Mouse (Mus musculus): ENCODE results near the gene Hipk2.
"Not testable (repeated sequence)": the region's sequence is repeated elsewhere in the genome, so short reads cannot be mapped to it uniquely, and the experiment has no call there.

The Hipk2 gene

DNA sequence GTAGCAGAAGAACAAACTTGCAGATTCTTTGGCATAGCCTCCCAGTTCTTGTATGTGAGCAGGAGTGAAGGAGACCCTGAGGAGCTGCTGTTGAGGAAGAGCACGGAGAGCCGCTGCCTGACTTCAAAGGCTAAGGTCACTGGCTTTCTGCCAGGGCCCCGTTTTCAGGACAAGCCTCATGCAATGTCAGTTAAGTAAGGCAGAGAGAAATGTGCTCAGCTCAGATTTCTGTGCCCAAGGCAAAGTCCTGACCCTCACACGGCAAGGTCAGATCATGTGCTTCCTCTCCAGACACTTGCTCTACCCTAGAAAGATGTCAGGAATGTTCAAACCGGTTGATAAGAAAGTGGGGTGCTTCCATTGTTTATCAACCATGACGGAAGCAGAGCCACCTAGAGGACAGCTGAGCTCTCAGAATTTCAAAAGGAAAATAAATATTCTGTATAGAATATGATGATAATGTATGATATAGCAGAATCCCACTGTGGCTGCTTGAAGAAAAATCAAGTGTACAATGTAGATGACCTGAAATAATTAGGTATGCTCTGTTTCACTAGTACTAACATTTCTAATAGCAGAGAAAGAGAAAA lies 173.1 kb downstream of the Hipk2 start:
- no peak for DNase-seq (ENCODE audit: low read depth, low spot score)

GRCm38 (mm10) chr6:38701421-38701820 lies 174.5 kb downstream of the Hipk2 start:
- no peak for DNase-seq (ENCODE audit: low read depth, low spot score)

GRCm38 (mm10) chr6:38698233-38698889 lies 177.6 kb downstream of the Hipk2 start:
- peak; percentile 23 for DNase-seq (ENCODE audit: low read depth, low spot score)

GRCm38 (mm10) chr6:38696570-38696969 lies 179.4 kb downstream of the Hipk2 start:
- no peak for DNase-seq (ENCODE audit: low read depth, low spot score)

GRCm38 (mm10) chr6:38695380-38696054 lies 180.4 kb downstream of the Hipk2 start:
- peak; percentile 87 for DNase-seq (ENCODE audit: low read depth, low spot score)

- no peak for DNase-seq (ENCODE audit: low read depth, low spot score)
These were observed 183.4 kb downstream of the Hipk2 start for GRCm38 (mm10) chr6:38692556-38692955.

DNA sequence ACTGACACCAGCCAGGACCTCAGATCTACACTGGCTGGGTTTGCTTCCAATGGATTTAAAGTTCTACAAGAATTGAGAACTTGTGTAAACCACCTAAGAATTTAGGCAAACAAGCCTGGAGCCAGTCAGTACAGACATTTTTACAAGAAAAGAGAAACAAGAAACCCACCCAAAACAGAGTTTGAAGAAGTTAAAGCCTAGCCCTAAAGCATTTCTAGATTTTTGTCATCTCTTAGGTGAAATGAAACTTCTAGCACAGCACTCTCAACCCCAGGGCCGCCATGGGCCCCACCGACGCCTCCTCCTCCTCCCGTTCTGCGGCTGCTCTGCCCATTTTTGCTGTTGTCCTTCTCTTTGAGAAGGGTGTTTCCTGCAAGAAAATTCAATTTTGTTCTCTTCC lies 184.9 kb downstream of the Hipk2 start:
- DNase-seq (ENCODE audit: low read depth, low spot score) = no peak

DNA sequence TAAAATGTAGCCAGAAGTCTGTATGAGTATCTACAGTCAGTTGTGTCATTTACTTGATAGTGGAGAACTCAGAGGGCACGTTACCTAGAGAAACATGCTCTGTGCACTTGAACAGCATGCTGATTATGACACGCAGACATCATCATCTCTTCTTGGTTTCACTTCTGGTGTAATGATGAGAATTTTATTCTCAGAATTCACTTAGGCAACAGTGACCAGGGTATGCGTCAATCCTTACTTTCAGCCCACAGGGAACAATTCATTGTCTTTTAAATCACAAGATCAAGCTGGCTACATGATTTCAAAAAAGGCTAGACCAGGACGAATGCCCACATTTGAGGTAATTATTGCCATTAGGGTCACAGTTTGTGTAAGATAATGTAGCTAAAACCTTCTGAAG lies 185.3 kb downstream of the Hipk2 start:
- DNase-seq (ENCODE audit: low read depth, low spot score) = no peak

DNA sequence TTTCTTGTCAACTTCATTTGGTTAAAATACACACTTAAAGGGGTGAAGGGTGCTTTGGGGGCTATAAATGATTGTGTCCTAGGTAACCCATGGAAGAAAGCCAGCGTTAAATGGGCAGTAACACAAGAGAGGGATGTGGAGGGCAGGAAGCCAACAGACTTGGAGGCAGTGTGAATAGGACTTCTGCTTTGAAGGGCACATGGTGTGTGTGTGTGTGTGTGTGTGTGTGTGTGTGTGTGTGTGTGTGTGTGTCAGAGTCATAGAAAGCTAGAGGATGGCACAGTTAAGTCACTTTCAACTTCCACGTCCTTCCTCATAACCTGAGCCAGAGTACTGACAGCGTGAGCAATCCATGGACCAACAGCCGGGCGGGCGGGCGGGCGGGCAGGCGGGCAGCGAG lies 187.1 kb downstream of the Hipk2 start:
- DNase-seq (ENCODE audit: low read depth, low spot score) = no peak

- DNase-seq (ENCODE audit: low read depth, low spot score) = peak; percentile 65
These were observed 188.7 kb downstream of the Hipk2 start for GRCm38 (mm10) chr6:38687216-38687615.

- DNase-seq (ENCODE audit: low read depth, low spot score) = no peak
These were observed 193.4 kb downstream of the Hipk2 start for GRCm38 (mm10) chr6:38682532-38682931.

- no peak for DNase-seq (ENCODE audit: low read depth, low spot score)
These were observed 198.3 kb downstream of the Hipk2 start for GRCm38 (mm10) chr6:38677629-38678028.

GRCm38 (mm10) chr6:38676723-38677122 lies 199.2 kb downstream of the Hipk2 start:
- peak; percentile 25 for DNase-seq (ENCODE audit: low read depth, low spot score)

GRCm38 (mm10) chr6:38676217-38676616 lies 199.7 kb downstream of the Hipk2 start:
- no peak for DNase-seq (ENCODE audit: low read depth, low spot score)

DNA sequence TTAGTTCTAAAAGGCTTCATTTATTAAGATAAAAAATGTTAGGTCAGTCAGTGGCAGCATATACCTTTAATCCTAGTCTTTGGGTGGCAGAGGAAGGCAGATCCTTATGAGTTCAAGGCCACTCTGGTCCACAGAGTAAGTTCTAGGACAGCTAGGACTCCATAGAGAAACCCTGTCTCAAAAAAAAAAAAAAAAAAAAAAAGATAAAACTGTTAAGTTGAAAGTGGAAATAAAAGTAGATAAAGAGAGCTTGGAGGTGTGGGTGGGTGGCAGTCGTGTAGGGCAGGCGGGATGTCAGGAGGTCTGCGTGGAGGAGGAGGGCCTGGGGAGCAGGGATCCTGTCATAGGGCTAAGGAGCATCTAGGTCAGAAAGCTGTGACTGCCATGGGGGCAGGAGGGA lies 204.0 kb downstream of the Hipk2 start:
- no peak for DNase-seq (ENCODE audit: low read depth, low spot score)

- DNase-seq (ENCODE audit: low read depth, low spot score) = no peak
These were observed 204.7 kb downstream of the Hipk2 start for GRCm38 (mm10) chr6:38671270-38671669.

GRCm38 (mm10) chr6:38670488-38670887 lies 205.5 kb downstream of the Hipk2 start:
- DNase-seq (ENCODE audit: low read depth, low spot score) = not testable (repeated sequence)

DNA sequence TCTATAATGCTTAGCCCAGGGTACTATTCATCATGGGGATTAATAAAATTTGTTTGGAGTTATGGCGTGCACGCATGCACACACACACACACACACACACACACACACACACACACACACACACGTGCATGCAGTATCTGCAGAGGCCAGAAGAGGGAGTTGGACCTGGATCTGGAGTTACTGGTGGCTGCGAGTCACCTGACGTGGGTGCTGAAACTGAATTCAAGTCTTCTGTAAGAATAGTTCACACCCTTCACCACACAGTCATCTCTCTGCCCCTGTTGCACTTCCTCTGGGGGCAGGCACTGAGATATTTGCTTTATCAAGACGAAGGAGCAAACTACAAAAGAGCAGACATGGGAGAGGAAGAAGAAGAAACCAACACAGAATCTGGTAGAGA lies 206.4 kb downstream of the Hipk2 start:
- DNase-seq (ENCODE audit: low read depth, low spot score) = peak; percentile 55

GRCm38 (mm10) chr6:38662714-38663615 lies 213.0 kb downstream of the Hipk2 start, which contains the start of gene Clec2l:
TSS of gene Clec2l (plus strand) at chr6:38663069.
- peak; percentile 47 for DNase-seq (ENCODE audit: low read depth, low spot score)

GRCm38 (mm10) chr6:38661626-38662025 lies 214.3 kb downstream of the Hipk2 start:
- peak; percentile 18 for DNase-seq (ENCODE audit: low read depth, low spot score)

DNA sequence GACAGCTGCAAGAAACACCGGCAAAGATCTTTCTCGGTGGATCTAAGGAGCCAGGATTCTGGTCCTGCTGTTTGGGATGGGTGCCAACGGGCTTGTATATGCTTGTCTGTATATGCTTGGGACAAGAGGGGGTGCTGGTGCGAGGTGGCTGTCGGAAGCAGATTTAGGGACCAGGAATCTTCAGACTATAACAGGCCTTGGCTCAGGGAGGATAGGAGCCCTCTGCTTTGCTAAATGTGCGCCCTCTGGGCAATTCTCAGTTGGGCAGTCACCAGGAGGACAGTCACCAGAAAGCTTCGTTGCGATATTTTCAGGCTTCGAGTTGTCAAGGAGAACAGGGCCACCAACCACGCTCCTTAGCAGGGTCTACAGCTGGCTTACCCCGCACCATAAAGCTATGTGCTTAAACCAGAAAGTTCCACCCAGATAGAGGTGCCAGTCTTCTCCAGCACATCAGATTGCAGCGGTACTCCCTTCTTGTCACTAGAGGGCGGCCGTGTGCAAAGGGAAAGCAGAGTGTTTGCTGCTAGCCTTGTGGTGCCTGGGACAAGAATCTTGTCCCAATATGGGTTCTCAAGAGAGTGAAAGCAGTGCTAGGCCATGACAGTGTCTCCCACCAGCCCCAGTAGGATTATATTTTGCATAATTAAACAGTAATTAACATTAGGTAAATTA lies 225.6 kb downstream of the Hipk2 start:
- peak; percentile 84 for DNase-seq (ENCODE audit: low read depth, low spot score)
